Mouse (Mus musculus) WW6 (cell line): ENCODE results near the gene Map3k13.

ENCODE experiments used
- DNase-seq: peaks from one replicate; pipeline ENCODE4 v3.0.0-alpha.2; 2013; ENCODE audit warnings: low read depth, low spot score

Map3k13 gene

DNA sequence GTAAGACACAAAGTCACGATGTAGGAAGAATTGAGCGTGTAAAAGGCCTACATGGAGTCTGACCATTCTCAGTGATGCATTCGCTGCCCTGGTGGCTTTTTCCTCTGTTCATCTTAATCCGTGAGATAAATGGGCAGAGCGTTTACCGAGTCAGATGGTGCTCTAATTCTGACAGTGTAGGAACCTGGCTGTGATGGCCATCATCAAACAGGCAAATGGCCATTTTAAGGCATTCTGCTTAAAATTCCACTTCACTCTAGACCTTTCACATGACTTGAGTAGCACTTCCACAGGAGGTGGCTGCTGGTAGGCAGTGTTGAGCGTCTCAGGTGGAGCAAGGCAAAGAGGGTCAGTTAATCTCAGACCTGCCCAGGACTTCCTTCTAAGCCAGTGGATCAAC, 58.2 kb downstream of the Map3k13 start:
- no peak for DNase-seq

DNA sequence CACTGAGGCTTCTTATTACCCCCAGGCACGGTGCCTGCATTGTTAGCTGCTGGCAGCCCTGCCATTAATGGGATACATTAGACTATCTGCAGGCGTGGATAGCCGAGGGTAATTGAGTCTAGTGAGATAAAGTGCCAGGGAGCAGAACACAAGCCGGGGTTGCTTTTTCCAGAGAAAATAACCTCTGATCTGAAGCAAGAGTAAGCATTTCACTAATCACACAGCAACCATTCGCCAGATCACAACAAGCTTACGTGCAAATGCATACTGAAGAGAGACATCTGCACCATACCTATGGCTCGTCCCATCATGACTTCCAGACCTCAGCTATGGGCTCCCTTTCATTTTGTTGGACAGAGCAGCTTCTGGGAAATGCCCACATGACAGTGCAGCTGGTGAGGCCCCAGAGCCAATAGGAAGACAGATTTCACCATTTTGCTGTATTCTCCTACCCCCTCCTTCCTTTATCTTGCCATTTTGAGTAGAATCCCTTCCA, 59.3 kb downstream of the Map3k13 start:
- no peak for DNase-seq

DNA sequence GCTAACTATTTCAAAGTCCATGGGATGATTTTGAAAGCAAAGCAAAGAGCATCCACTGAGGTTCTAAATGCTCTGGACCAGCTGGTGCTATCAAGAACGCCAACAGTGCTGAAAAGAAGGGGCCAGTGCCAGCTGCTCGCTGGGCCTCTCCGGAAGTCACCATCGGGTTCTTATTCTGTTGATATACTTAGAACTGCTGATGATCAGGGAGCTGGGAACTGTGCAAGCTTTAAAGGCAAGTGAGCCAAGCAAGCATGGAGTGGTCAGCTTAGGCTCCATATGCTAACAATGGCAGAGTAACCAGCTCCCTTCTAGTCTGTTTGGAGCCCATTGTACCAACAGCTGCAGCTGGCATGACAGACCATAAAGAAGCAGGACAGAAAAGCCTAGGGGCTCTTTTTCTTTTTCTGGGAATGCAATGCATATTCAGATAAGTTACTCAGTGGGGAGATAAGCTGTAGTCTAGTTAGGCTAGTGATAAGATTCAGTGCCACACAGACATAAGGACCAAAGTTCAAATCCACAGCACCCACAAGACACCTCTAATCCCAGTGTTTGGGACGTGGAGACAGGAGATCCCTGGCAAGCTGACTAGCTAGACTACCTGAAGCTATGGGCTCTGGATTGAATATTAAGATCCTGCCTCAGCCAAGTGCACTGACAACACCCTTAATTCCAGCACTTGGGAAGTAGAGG, 60.6 kb downstream of the Map3k13 start:
- no peak for DNase-seq

DNA sequence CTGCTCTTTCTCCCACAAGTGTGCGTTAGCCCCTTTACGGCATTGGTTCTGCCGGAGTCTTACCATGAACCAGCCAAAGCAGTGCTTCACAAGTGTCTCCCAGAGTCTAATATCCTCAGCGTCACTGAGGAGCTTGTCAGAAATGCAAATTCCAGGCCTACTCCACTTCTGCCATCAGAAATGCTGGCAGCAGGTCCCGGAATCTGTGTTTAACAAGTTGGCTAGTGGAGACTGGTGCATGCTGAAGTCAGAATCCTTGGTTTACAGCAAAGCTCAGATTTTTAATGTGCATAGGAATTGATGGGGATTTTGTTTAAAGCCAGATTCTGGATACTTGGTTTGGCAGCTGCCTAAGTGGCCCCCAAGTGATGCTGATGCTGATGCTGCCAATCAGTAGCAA, 62.0 kb downstream of the Map3k13 start:
- DNase-seq, result no peak

DNA sequence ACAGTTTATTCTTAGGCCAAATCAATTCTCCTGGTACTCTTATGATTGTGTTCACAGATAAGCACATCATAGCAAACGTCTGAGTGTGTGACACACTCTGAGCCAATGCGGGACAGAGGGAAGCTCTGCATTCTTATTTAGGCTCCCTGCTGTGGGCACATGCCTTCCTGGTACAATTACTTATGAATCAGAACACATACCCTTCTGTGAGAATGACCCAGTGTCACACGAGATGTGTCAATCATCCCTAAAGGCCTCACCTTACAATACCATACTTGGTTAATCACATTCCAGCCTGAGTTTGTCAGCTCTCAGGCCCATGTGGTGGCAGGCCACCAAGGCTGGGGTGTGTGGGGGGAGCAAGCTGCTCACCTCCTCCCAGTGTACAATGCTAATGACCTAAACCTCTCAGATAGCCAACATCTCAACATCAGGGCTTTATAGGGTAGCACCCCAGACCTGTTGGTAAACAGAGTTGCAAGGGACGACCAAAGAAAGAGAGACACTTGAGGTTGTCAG, 63.0 kb downstream of the Map3k13 start:
- no peak for DNase-seq

DNA sequence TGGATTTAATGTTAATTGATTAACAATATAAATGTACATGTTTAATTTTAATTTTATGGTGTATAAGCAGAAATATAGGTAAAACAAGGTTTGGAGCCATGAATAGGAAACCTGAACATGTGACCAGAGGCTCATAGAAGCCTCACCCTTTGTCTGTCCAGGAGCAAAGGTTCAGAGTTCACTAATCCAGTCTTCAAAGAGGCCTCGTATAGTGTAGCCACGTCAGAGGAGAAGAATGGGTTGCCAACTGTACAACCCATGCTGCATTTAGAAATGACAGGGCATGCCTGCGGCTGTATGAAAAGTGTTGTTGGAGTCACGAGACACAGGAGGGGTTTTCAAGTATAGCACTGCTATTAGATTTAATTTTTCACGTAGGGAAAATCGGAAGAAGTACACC, 64.0 kb downstream of the Map3k13 start:
- DNase-seq, result no peak

DNA sequence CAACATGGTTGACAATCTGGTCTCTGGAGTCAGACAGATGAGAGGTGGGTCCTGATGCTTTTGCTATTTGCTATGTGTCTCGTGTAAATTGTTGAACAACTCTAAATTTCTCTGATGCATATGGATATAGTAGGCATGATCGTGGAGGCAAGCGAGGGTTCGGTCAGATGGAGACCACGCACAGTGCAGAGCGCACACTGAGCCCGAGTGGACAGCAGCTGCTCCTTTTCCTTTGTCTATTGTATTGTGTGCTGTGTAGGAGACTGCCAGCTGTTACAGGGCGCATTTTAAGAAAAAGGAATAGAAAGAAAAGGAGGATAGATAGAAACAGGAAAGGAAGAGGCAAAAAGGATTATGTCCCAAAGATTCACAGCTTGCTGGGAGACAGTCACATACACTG, 64.7 kb downstream of the Map3k13 start:
- DNase-seq, result no peak

DNA sequence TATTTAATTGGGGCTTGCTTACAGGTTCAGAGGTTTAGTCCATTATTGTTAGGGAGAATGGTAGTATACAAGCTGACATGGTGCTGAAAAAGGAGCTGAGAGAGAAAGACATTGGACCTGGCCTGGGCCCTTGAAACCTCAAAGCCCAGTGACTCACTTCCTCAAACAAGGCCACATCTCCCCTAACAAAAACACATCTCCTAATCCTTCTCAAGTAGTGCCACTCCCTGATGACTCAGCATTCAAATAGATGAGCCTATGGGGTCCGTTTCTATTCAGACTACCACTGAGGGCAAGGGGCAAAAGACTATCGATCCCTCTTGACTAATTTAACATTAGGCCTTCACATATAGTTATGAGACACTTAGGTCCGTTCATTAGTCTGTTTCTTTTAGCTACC, 68.3 kb downstream of the Map3k13 start:
- DNase-seq, result no peak

DNA sequence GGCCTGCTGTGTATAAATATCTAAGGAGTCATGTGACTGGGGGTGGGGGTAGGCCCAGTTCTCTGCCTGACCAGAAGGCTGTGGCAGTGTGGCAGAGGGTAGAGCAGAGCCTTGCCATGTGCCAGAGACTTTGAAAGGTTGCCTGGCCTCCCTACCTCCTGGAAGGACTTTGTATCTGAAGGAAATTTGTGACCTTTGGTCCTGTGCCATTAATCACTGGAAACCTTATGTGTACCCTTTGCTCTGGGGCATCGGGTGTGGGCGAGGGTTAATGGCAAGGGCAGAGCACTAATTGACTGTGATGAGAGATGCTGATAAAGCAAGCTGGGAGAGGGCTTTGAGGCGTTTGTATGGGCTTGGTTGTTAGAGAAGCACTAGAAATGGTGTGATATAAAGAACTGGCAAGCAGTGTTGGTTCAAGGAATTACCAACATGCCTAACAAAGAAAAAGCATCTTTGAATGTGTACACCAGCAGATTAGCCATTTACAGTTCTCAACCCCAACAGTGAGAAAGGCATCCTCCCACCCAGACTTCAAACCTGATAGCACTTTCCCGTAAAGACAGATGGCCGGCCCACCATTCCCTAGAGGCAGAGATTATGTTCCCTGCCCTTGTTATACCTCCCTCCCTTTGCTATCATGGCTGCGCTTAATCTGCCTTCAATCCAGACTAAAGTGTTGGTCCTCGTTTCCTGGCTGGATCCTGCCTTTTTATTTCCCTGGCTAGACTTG, 71.3 kb downstream of the Map3k13 start:
- no peak for DNase-seq

DNA sequence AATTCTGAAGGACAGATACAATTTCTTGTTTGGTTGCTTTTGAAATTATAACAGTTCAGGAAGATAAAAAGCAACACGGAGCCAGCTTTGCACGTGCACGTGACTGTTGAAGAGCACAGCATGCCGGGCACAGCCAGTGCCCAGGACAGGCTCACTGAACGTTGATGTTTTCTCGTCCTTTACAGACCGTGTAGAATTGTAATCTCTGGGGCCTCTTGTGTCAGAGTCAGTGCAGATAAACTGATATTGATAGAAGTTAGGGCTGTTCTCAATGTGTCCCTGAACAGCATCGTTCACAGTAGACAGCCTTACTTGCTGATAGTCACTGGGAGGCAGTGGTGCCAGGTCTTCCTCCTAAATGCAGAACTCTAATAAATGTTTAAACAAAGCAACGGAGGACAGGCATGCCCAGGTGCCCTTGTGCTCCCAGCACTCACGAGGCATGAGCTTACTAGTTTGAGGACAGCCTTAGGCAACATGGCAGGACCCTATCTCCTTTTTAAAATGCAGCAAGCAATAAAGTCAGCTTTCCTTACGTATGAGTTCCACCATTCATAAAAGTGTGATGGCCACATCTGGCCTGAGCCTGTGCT, 71.9 kb downstream of the Map3k13 start:
- DNase-seq, result no peak

DNA sequence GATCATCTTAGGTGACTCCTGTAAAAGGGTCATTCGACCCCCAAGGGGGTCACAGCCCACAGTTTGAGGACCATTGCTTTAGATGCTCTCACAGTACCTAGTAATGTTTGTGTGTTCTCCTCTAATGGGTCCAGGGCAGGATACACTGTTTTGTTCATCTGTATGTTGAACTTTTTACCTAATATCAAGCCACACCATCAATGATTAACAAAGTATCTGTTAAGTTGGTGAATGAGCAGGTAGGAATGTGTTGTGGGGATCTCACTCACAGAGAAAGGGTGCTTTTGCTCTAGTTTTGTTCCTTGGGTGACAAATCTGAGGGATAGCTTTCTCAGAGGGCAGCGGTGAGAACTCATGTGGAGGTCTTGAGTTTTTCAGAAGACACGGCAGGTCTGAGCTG, 73.6 kb downstream of the Map3k13 start:
- no peak for DNase-seq

DNA sequence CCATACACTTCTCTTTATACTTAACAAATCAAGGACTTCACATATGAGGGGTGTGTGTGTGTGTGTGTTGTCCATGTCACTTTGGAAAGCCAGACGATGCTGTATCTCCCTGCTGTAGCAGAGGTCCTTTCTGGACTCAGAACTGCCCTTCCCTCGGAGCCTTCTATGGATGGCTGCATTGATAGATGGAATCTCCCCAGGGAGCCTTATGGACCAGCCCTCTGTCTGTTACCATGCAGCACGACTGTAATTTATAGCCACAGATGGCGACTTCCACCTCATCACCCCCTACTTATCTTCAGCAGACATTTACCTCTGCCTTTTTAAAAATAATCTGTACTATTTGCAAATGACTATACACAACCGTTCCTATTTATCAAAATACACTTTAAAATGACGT, 74.5 kb downstream of the Map3k13 start:
- DNase-seq, result no peak

DNA sequence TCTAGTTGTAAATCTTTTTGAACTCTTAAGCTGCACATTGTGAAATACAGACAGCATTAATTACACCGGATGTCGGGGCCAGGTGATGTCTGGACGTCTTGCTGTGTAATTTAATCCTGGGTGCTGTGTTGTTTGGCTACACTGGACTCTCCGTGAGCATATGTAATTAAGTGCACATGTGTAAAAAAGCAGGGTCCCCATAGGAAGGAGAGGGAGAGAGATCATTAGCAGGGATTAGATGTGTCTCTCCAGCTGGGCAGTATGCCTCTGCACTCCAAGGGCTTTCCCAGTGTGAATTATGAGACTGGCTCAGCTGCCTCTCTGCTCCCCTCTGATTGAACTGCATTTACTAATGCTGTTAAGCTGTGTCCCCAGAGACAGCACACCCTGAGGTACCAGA, 75.7 kb downstream of the Map3k13 start:
- no peak for DNase-seq

DNA sequence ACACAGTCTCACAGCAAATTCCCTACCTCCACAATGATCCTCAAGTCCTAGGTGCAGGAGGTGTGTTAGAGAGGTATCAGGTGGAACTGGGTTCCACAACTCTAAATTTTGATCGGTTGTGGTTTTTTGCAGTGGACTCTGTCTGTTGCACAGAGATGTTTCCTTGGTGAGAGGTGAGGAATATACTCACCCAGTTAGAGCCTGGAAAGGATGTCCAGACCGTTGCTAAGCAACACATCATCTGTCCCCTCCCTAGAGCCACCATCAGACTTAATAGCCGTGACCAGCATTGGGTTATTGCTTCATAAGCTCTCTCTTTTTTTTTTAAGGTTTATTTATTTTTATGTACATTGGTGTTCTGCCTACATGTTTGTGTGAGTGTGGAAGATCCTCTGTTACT, 83.6 kb downstream of the Map3k13 start:
- no peak for DNase-seq

DNA sequence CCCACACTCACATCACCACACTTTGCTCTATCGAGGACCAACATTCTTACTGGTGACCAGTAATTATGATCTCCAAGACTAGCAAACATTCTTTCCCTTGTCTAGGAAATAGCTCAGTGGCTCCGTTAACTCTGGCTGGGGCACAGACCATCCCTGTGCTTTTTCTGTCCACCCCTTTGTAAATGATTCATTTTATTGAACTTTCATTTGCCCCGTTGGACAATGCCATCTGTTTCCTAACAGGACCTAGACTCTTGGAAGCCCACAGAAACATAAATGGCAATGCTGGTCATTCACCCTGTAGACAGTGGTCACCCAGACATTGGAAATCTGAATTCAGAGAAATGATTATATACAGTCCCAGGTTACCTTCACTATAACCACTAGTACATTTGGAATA, 84.7 kb downstream of the Map3k13 start:
- DNase-seq, result no peak

DNA sequence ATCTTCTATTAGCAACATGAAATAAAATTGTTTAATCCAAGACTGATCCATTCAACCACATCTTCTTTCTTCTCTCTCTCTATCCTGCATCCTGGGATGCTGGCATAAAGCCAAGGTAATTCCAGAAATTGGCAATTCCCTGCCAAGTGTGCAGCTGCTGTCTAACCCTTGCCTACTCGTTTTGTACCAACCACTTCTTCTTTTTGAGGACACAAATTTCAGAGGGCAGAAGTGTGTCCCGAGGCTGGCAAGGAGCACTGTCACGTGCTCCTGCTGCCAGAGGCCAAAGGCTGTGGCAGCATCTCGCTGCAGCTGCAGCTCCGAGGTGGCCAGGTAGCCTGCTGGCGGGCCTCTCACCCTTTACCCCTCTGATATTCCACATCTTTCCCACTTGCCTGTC, 87.0 kb downstream of the Map3k13 start:
- DNase-seq, result no peak

DNA sequence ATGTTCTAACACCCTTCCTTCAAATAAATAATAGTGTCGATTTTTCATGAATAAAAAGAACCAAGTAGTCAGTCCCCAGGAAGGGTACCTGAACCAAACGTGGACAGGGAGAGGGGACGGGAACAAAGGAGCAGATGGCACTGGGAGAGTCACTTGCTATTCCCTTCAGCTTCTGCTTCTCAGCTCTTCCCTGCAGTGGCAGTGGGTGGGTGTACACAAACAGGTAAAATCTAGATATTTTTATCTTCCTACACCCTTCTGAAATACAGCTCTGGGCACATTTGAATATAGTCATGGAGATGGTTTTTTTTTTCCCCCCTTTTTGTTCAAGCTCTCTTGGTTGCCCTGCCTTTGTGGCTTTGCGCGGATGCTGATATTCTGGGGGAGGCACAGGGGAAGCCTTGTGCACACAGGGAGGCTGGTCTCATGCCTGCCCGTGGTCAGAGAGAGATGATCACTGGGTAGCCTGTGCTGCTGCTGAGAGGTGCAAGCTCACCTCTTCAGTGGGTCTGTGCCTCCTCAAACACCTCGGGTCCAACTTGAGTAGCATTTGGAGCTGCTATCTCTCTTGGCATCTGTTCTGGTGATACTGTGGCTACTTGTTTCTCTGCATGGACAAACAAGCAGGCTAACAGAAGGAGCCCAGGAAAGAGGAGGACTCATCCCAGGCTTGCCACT, 87.6 kb downstream of the Map3k13 start:
- DNase-seq, result no peak

DNA sequence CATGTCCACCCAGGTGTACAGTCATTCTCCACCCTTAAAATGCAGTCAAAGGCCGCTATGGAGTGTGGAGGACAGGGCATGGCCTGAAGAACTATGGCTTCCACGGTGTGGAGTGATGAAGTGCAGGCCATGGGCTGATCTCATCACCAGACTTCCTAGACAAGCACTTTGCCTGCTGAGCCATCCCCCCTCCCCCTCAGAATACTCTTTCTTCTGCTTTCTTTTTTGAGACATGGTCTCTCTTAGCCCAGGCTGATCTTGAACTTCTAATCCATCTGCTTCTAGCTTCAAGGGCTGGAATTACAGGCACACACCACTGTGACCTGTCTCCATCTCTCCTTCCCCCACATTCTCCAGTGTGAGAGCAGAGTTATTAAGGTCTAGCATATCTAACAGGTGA, 93.5 kb downstream of the Map3k13 start:
- DNase-seq, result no peak

DNA sequence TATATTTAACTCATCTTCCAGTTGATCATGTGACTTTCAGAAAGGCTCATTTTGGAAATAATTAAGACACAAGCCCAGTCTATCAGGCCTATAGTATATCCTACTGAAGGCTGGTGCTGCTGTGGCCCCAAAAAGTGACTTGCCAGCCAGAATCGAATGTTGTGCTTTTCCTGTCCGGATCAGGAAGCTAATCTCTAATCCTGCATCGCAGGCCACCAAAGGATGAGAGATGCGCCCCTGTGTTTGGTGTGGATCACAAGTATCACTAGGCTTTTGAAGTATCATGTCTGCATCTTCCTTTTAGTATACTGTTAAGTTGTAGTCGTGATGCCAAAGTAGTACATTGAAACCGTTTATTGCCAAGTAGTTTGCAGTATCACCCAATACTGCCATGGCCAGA, 99.7 kb downstream of the Map3k13 start:
- DNase-seq, result no peak

DNA sequence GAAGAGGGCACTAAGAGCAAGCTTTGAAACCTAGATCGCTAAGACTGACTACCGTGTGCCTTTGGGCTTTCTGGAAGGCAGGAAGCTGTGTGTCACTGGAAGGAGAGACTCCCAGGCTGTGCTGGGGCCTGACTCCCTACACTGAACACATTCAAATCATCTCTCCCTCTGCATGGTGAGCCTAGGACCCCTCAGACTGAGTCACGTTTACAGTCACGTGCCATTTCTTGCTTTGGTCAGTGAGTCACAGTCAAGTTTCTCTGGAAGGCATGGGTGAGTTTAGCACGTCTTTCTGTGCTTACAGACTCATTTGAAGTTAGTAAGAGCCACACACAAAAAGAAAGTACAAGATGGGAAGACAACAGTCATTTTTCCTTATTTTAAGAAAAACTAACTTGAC, 107.1 kb downstream of the Map3k13 start:
- DNase-seq, result no peak

DNA sequence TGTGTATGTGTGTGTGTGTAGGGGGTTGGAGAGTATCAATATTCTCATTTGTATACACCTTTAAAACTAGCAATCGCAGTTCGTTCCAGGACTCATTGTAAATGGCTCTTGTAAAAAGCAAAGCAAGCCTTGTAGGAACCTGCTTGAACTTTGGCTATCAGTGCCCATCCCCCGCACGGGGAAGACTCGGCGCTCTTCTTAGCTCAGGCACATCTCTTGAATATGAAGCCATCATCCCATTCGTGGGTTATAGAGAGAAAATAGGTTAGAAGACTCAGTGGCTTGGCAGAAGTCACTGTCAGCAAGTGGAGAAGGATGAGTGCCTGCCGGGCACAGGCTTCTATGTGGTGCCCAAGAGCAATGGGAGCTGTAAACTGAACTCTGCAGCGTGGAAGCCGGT, 110.5 kb downstream of the Map3k13 start:
- DNase-seq, result no peak

DNA sequence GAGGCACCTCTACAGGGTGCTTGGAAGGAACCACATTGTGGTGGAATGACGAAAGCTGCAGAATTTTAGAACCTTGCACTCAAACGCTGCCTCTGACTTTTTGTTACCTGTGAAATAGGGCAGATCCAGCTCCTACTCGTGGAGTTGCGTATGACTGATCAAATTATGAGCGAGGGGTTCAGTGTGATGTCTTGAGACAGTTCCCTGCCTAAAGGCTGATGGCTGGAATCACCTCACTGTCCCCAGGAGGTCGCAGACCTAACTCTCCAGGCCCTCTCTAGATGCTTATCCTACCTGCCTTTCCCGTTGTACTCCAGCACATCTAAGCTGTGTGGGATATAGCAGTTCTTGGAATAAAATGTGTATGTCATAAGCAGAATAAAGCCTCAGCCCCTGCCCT, 111.8 kb downstream of the Map3k13 start:
- no peak for DNase-seq
